Mouse (Mus musculus): ENCODE data around the gene Iqschfp. TPM values are rescaled to one million over a fixed set of nuclear protein-coding genes. Genes with fewer than 3 reads are reported as not detected.

The Iqschfp gene
- not detected in 2 replicates for polyA plus RNA-seq (2012; rRNA removed; ENCODE audit: low replicate concordance)

GRCm38 (mm10) chr3:67892026-67892705 lies at the start of gene Iqschfp, which contains the start of gene Iqcj:
TSS of gene Iqschfp (plus strand) at chr3:67892232.
TSS of gene Iqcj (plus strand) at chr3:67892220.

GRCm38 (mm10) chr3:68064731-68065130 lies 172.7 kb downstream of the Iqschfp start, which contains the start of gene Schip1:
TSS of gene Schip1 (plus strand) at chr3:68064802.

Other genes starting within 250 kb of the Iqschfp start
- gene Iqcj, start within 50 bp of the Iqschfp start, polyA plus RNA-seq (2012; rRNA removed; ENCODE audit: low replicate concordance) = not detected in 2 replicates
- gene Schip1, start 172.6 kb downstream of the Iqschfp start, polyA plus RNA-seq (2012; rRNA removed; ENCODE audit: low replicate concordance) = 4.4 and 10.3 TPM in 2 replicates

Measured in mammary gland, adult 2 months (tissue).